Mouse (Mus musculus) heart, postnatal 0 days (tissue): ENCODE measurements around the gene Dlk2.

Experiments used
- CTCF ChIP-seq: IDR thresholded peaks from 2 replicates; pipeline ENCODE4 v1.5.1; 2016; ENCODE audit warnings: antibody characterized with exemption, control low read depth, low read depth
- EP300 ChIP-seq: IDR thresholded peaks from 2 replicates; pipeline ENCODE4 v1.6.1; 2016; ENCODE audit warnings: antibody characterized with exemption, low read depth

DNA sequence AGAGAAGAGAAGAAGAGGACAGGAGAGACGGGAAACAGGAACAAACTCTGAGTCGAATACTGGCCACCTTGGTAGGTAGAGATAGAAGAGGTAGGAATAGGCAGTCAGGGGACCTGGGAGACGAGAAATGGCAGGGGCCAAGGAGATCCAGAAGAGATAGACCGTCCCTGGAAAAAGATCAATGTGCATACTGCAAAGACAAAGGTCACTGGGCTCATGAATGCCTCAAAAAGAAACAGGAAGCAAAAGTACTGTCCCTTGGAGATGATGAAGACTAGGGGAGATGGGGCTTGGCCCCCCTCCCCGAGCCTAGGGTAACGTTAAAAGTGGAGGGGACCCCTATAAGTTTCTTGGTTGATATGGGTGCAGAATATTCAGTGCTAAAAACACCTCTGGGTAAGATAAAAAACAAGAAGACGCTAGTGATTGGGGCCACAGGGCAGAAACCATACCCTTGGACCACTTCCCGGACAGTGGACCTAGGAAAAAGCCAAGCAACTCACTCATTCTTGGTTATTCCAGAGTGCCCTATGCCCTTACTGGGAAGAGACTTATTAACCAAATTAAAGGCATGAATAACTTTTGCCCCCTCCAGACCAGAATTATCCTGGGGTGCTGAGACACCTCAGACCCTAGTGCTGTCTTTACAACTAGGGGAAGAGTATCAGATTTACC lies 53.9 kb downstream of the Dlk2 start:
- TF ChIP-seq CTCF, result no peak
- TF ChIP-seq EP300, result no peak
